Comparison of ENCODE assay signal across 8 mouse cellular contexts in the genomic region with DNA sequence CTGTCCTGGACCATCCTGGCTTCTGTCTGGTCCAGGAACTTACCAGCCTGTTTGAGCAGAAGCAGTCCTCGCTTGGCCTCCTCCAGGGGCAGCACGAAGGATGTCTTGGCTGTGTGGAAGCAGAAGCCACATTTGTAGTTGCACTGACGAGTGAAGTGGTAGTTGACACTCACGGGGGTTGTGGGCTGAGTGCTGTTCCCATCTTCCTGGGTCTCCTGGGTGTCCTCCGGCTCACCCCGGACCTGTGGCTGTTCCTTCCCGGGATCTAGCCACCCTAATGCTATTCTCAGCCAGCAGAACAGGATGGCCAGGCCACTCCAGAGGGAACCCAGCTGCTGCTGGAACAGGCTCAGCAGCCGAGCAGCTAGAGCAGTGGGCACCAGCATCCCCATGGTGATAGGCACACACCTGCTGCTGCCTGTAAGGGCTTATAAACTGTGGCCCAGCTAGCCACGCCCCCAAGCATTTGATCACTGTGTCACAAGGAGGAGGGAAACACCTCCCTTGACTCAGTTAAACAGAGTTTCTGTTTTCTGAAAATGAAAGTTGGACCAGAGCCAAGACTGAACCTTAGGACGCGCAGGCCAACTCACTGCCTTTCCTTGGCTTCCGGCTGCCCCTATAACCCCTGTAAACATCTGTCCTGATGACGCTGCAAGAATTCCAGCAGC. TPM values are rescaled to one million over a fixed set of nuclear protein-coding genes. Genes with fewer than 3 reads are reported as not detected.
A peak's percentile ranks its signal among the peaks of the same experiment; 100 is the strongest.
DNase-seq lines count a peak whose midpoint lies in the region; ATAC-seq and TF ChIP-seq lines count a peak whose summit lies in the region.

Rsad2 (minus strand) TSS at position 425 of the 671 bp plus-strand sequence.

- 26% methylated on average over 13 of the region's 13 CpGs for WGBS in intestine, embryonic 15.5 days
- 49% methylated on average over 13 of the region's 13 CpGs for WGBS in liver, embryonic 14.5 days (ENCODE audit: insufficient replicate concordance)
- 46% methylated on average over 13 of the region's 13 CpGs for WGBS in neural tube, embryonic 13.5 days

- H3K4me1 ChIP-seq in intestine, embryonic 15.5 days (replicated peaks), result peaks cover 8% of the 10 kb centered on the region
- peaks cover 2 to 8% of the 10 kb centered on the region in 2 experiments; a peak in 3 of 4 replicates for H3K4me1 ChIP-seq in liver, embryonic 14.5 days (replicated peaks; ENCODE audit: control insufficient read depth in 2 of 2, insufficient read depth in 2 of 2, low read length in 1 of 2)
- H3K4me1 ChIP-seq in neural tube, embryonic 13.5 days (replicated peaks), result peaks cover 9% of the 10 kb centered on the region

- H3K4me2 ChIP-seq in intestine, embryonic 15.5 days (replicated peaks), result peak within 1 kb of the TSS; percentile 49
- peak within 1 kb of the TSS; percentile 34 for H3K4me2 ChIP-seq in liver, embryonic 14.5 days (ENCODE audit: low read depth)
- peak within 1 kb of the TSS; percentile 30 for H3K4me2 ChIP-seq in neural tube, embryonic 13.5 days

- peak; percentile 92 for ATAC-seq in intestine, embryonic 15.5 days
- ATAC-seq in liver, embryonic 14.5 days (ENCODE audit: insufficient read depth), result peak; percentile 78
- ATAC-seq in neural tube, embryonic 13.5 days (ENCODE audit: low read depth), result peak; percentile 61

- no peak for TF ChIP-seq EP300 in liver, embryonic 14.5 days (IDR thresholded peaks at IDR 0.05; ENCODE audit: low read depth)

- peak within 1 kb of the TSS; percentile 5; the same call in 1 of the 2 replicates for H3K27ac ChIP-seq in intestine, embryonic 15.5 days
- H3K27ac ChIP-seq in liver, embryonic 14.5 days, result no peak within 1 kb of the TSS
- no peak within 1 kb of the TSS; the same call in 1 of the 2 replicates for H3K27ac ChIP-seq in neural tube, embryonic 13.5 days (replicated peaks)

- no peaks in the 10 kb centered on the region for H3K36me3 ChIP-seq in intestine, embryonic 15.5 days
- no peaks in the 10 kb centered on the region for H3K36me3 ChIP-seq in liver, embryonic 14.5 days (replicated peaks; ENCODE audit: control insufficient read depth, insufficient read depth, low read depth)
- no peaks in the 10 kb centered on the region for H3K36me3 ChIP-seq in neural tube, embryonic 13.5 days

- H3K9me3 ChIP-seq in intestine, embryonic 15.5 days, result no peaks in the 10 kb centered on the region
- H3K9me3 ChIP-seq in liver, embryonic 14.5 days (ENCODE audit: control insufficient read depth, low read length), result no peaks in the 10 kb centered on the region
- no peaks in the 10 kb centered on the region for H3K9me3 ChIP-seq in neural tube, embryonic 13.5 days

- intact Hi-C loops in gastrocnemius, postnatal 36 days (cut with DNase I), result no loop called here

- peak; percentile 50 for DNase-seq in ovary, postnatal 36 days (ENCODE audit: low spot score)
- no peak for DNase-seq in ovary, postnatal 10 days (ENCODE audit: low spot score)
- peak; percentile 42 for DNase-seq in c-Kit-positive CD71-negative TER-119-negative erythroid progenitor cells, embryonic 14.5 days (ENCODE audit: low read depth)
- peak; percentile 40 to 41 for DNase-seq in gastrocnemius, postnatal 36 days
- DNase-seq in liver, embryonic 14.5 days (ENCODE audit: low read depth in 3 of 3, low spot score in 3 of 3), result peak; percentile 28 to 56 (median 47)
- DNase-seq in urinary bladder, postnatal 14 days (ENCODE audit: low spot score), result peak; percentile 51

- no peak within 1 kb of the TSS for H3K4me3 ChIP-seq in intestine, embryonic 15.5 days (replicated peaks)
- H3K4me3 ChIP-seq in liver, embryonic 14.5 days (ENCODE audit: insufficient read depth in 1 of 2, low read depth in 2 of 2, low read length in 2 of 2), result no peak within 1 kb of the TSS
- H3K4me3 ChIP-seq in neural tube, embryonic 13.5 days, result no peak within 1 kb of the TSS

- H3K9ac ChIP-seq in intestine, embryonic 15.5 days, result no peak within 1 kb of the TSS
- H3K9ac ChIP-seq in liver, embryonic 14.5 days (replicated peaks), result no peak within 1 kb of the TSS
- H3K9ac ChIP-seq in neural tube, embryonic 13.5 days, result no peak within 1 kb of the TSS

- H3K27me3 ChIP-seq in intestine, embryonic 15.5 days (replicated peaks), result no peaks in the 10 kb centered on the region
- no peaks in the 10 kb centered on the region for H3K27me3 ChIP-seq in liver, embryonic 14.5 days (ENCODE audit: control insufficient read depth, insufficient read depth, low read length)
- H3K27me3 ChIP-seq in neural tube, embryonic 13.5 days, result no peaks in the 10 kb centered on the region

- no peak for TF ChIP-seq CTCF in liver, embryonic 14.5 days (IDR thresholded peaks at IDR 0.05; ENCODE audit: low read depth)

RNA-seq across cellular contexts. Expression of gene Rsad2, which starts in this region (rescaled TPM):
- total RNA-seq in gastrocnemius, postnatal 36 days (2021), result 1 to 10 TPM in 1 of 2 experiments, under 1 TPM in 1; 0.48 to 1.7 TPM
- 1.1 and 1.2 TPM in 2 replicates for polyA plus RNA-seq in intestine, embryonic 15.5 days (2015; fragmentation: Nextera tagmentation; extraction: Ambion mirVana)
- polyA plus RNA-seq in liver, embryonic 14.5 days (2012; rRNA removed), result 0.93 TPM in 2 replicates
- 1.9 and 2.7 TPM in 2 replicates for polyA plus RNA-seq in liver, embryonic 14.5 days (2014; fragmentation: Nextera tagmentation; extraction: Ambion mirVana)
- polyA plus RNA-seq in neural tube, embryonic 13.5 days (2015; fragmentation: Nextera tagmentation; extraction: Ambion mirVana), result 0.40 and 0.89 TPM in 2 replicates

Comparison
In these comparisons a context has a peak if more than half of its experiments do, and no peak if none do; other contexts are left out.
1. Peak in ATAC-seq and H3K4me2 ChIP-seq in neural tube, embryonic 13.5 days; RNA of the gene not detected or under 1 TPM.